Mouse (Mus musculus): ENCODE results near the gene Vmn1r135. TPM values are rescaled to one million over a fixed set of nuclear protein-coding genes. Genes with fewer than 3 reads are reported as not detected.
"Not testable (repeated sequence)": the region's sequence is repeated elsewhere in the genome, so short reads cannot be mapped to it uniquely, and the experiment has no call there.

Vmn1r135 gene
- total RNA-seq (2014; rRNA removed) = not detected in 2 replicates
- not detected in 2 replicates for polyA plus RNA-seq (2015; fragmentation: Nextera tagmentation; extraction: Ambion mirVana)

DNA sequence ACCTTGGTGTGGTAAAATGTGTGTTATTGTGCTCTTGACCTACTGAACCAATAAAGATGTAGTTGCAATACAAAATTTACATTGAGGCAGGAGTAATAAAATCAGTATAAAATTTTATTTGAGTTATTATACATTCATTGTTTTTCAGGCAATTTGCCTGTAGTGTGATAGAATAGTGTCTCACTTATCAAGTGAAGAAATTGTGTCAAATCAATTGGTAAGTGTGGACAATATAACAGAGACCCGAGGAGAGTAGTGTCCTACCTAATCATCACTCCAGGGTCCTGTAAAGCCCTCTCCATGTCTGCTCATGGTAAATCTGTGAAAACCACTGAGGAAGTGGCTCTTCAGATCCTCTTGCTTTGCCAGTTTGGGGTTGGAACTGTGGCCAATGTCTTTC, at the start of gene Vmn1r135:
Gene Vmn1r135, plus strand, starts transcription at position 301 of the 400 bp plus-strand sequence.
- H3K9ac ChIP-seq (replicated peaks; ENCODE audit: low read length); H3K27me3 ChIP-seq (ENCODE audit: insufficient read depth, low read length); H3K4me1 ChIP-seq (ENCODE audit: insufficient read depth, low read length); H3K27ac ChIP-seq; H3K36me3 ChIP-seq (ENCODE audit: insufficient read depth, low read length); H3K4me2 ChIP-seq (ENCODE audit: low read depth, low read length); ATAC-seq; H3K9me3 ChIP-seq (ENCODE audit: low read length); H3K4me3 ChIP-seq (ENCODE audit: low read length); DNase-seq (ENCODE audit: low spot score): not testable (repeated sequence)
- no CpG with 5 or more reads among the region's 1 CpGs for WGBS

DNA sequence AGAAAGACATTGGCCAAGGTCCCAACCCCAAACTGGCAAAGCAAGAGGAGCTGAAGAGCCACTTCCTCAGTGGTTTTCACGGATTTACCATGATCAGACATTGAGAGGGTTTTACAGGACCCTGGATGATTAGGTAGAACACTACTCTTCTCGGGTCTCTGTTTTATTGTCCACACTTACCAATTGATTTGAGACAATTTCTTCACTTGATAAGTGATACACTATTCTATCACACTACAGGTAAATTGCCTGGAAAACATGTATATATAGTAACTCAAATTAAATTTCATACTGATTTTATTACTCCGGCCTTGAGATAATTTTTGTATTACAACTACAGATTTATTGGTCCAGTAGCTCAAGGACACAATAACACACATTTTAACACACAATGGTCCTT, 35.5 kb upstream of the Vmn1r135 start, which contains the start of gene Gm4177:
Gene Gm4177, minus strand, starts transcription at position 101 of the 400 bp plus-strand sequence.
- not testable (repeated sequence) for H3K4me3 ChIP-seq (ENCODE audit: low read length); H3K36me3 ChIP-seq (ENCODE audit: insufficient read depth, low read length); H3K9ac ChIP-seq (replicated peaks; ENCODE audit: low read length); H3K9me3 ChIP-seq (ENCODE audit: low read length); H3K27me3 ChIP-seq (ENCODE audit: insufficient read depth, low read length); H3K27ac ChIP-seq; ATAC-seq; H3K4me2 ChIP-seq (ENCODE audit: low read depth, low read length); DNase-seq (ENCODE audit: low spot score); H3K4me1 ChIP-seq (ENCODE audit: insufficient read depth, low read length)
- no CpG with 5 or more reads among the region's 3 CpGs for WGBS

- not testable (repeated sequence) for ATAC-seq; DNase-seq (ENCODE audit: low spot score)
Measured at GRCm38 (mm10) chr7:21844167-21844566, 12.0 kb downstream of the Vmn1r135 start, which contains the start of gene Gm5725. TSS of gene Gm5725 (minus strand) at chr7:21844267.

More at GRCm38 (mm10) chr7:21844167-21844566, 12.0 kb downstream of the Vmn1r135 start, which contains the start of gene Gm5725:
- H3K4me1 ChIP-seq (ENCODE audit: insufficient read depth, low read length); H3K27ac ChIP-seq; H3K4me2 ChIP-seq (ENCODE audit: low read depth, low read length); H3K9ac ChIP-seq (replicated peaks; ENCODE audit: low read length); H3K9me3 ChIP-seq (ENCODE audit: low read length); H3K27me3 ChIP-seq (ENCODE audit: insufficient read depth, low read length); H3K4me3 ChIP-seq (ENCODE audit: low read length); H3K36me3 ChIP-seq (ENCODE audit: insufficient read depth, low read length): not testable (repeated sequence)
- no CpG with 5 or more reads among the region's 1 CpGs for WGBS

Other genes starting within 250 kb of the Vmn1r135 start
- not detected in 2 replicates for gene Vmn1r132, start 218.3 kb upstream of the Vmn1r135 start, total RNA-seq (2014; rRNA removed)
- not detected in 2 replicates for gene Vmn1r132, start 218.3 kb upstream of the Vmn1r135 start, polyA plus RNA-seq (2015; fragmentation: Nextera tagmentation; extraction: Ambion mirVana)
- not detected in 2 replicates for gene Gm4175, start 70.9 kb upstream of the Vmn1r135 start, total RNA-seq (2014; rRNA removed)
- gene Gm4175, start 70.9 kb upstream of the Vmn1r135 start, polyA plus RNA-seq (2015; fragmentation: Nextera tagmentation; extraction: Ambion mirVana) = not detected in 2 replicates
- gene Gm4177, start 35.6 kb upstream of the Vmn1r135 start, total RNA-seq (2014; rRNA removed) = not detected in 2 replicates
- not detected in 2 replicates for gene Gm4177, start 35.6 kb upstream of the Vmn1r135 start, polyA plus RNA-seq (2015; fragmentation: Nextera tagmentation; extraction: Ambion mirVana)
- not detected in 2 replicates for gene Gm5725, start 11.9 kb downstream of the Vmn1r135 start, total RNA-seq (2014; rRNA removed)
- gene Gm5725, start 11.9 kb downstream of the Vmn1r135 start, polyA plus RNA-seq (2015; fragmentation: Nextera tagmentation; extraction: Ambion mirVana) = not detected in 2 replicates
- gene Gm5891, start 88.9 kb downstream of the Vmn1r135 start, total RNA-seq (2014; rRNA removed) = not detected in 2 replicates
- not detected in 2 replicates for gene Gm5891, start 88.9 kb downstream of the Vmn1r135 start, polyA plus RNA-seq (2015; fragmentation: Nextera tagmentation; extraction: Ambion mirVana)
- not detected in 2 replicates for gene Vmn1r137, start 162.2 kb downstream of the Vmn1r135 start, total RNA-seq (2014; rRNA removed)
- gene Vmn1r137, start 162.2 kb downstream of the Vmn1r135 start, polyA plus RNA-seq (2015; fragmentation: Nextera tagmentation; extraction: Ambion mirVana) = not detected in 2 replicates
- gene Vmn1r138, start 196.5 kb downstream of the Vmn1r135 start, total RNA-seq (2014; rRNA removed) = not detected in 2 replicates
- not detected in 2 replicates for gene Vmn1r138, start 196.5 kb downstream of the Vmn1r135 start, polyA plus RNA-seq (2015; fragmentation: Nextera tagmentation; extraction: Ambion mirVana)
- not detected in 2 replicates for gene Gm6176, start 224.0 kb downstream of the Vmn1r135 start, total RNA-seq (2014; rRNA removed)
- gene Gm6176, start 224.0 kb downstream of the Vmn1r135 start, polyA plus RNA-seq (2015; fragmentation: Nextera tagmentation; extraction: Ambion mirVana) = not detected in 2 replicates
- not detected in 2 replicates for gene Vmn1r139, start 236.7 kb downstream of the Vmn1r135 start, total RNA-seq (2014; rRNA removed)
- not detected in 2 replicates for gene Vmn1r139, start 236.7 kb downstream of the Vmn1r135 start, polyA plus RNA-seq (2015; fragmentation: Nextera tagmentation; extraction: Ambion mirVana)

Data from hindbrain, postnatal 0 days (tissue).